Mouse (Mus musculus): Measurements from ENCODE around the gene Rhox8.
"Not testable (repeated sequence)": the region's sequence is repeated elsewhere in the genome, so short reads cannot be mapped to it uniquely, and the experiment has no call there.

The Rhox8 gene

GRCm38 (mm10) chrX:37878844-37879243 is at the start of gene Rhox8:
Gene Rhox8 (minus strand): TSS chrX:37878944.
- DNase-seq (ENCODE audit: low spot score in 2 of 2), result no peak

- DNase-seq (ENCODE audit: low spot score in 2 of 2), result no peak
Measured at GRCm38 (mm10) chrX:37916311-37916710, 37.6 kb upstream of the Rhox8 start.

- no peak for DNase-seq (ENCODE audit: low spot score in 2 of 2)
Measured at GRCm38 (mm10) chrX:37908581-37908980, 29.8 kb upstream of the Rhox8 start.

- no peak for DNase-seq (ENCODE audit: low spot score in 2 of 2)
Measured at GRCm38 (mm10) chrX:37903727-37904126, 25.0 kb upstream of the Rhox8 start.

GRCm38 (mm10) chrX:37901670-37902069 is 22.9 kb upstream of the Rhox8 start, which contains the start of gene Rhox9:
Gene Rhox9 (minus strand): TSS chrX:37901770.
- not testable (repeated sequence) for DNase-seq (ENCODE audit: low spot score in 2 of 2)

- not testable (repeated sequence) for DNase-seq (ENCODE audit: low spot score in 2 of 2)
Measured at GRCm38 (mm10) chrX:37897132-37897531, 18.4 kb upstream of the Rhox8 start, which contains the start of gene Rhox7b. Gene Rhox7b (minus strand): TSS chrX:37897232.

GRCm38 (mm10) chrX:37871641-37872040 is 7.1 kb downstream of the Rhox8 start:
- DNase-seq (ENCODE audit: low spot score in 2 of 2), result no peak

- DNase-seq (ENCODE audit: low spot score in 2 of 2), result not testable (repeated sequence)
Measured at GRCm38 (mm10) chrX:37831386-37831785, 47.4 kb downstream of the Rhox8 start, which contains the start of gene Rhox7a. Gene Rhox7a (plus strand): TSS chrX:37831686.

- DNase-seq (ENCODE audit: low spot score in 2 of 2), result not testable (repeated sequence)
Measured at GRCm38 (mm10) chrX:37826610-37827009, 52.1 kb downstream of the Rhox8 start, which contains the start of gene Rhox6. Gene Rhox6 (plus strand): TSS chrX:37826910.
